Mouse (Mus musculus) heart, embryonic 11.5 days (tissue): ENCODE results near the gene Fndc3b. TPM values are rescaled to one million over a fixed set of nuclear protein-coding genes. Genes with fewer than 3 reads are reported as not detected.

Source experiments
- ATAC-seq: fragments of 200-750 bp; cut with Nextera tagmentation; replicated peaks from 2 replicates; pipeline ENCODE4 v1.8.0; 2017; ENCODE audit warnings: moderate library complexity; ENCODE audit not compliant: insufficient number of reproducible peaks, low FRiP score, low TSS enrichment
- H3K27ac ChIP-seq: fragments of 300-500 bp; sonication (generic); 2 replicates; pipeline ENCODE4 v1.5.1; 2014; ENCODE audit warnings: mild to moderate bottlenecking, low read depth, low read length
- H3K27me3 ChIP-seq: fragments of 300-500 bp; sonication (generic); 2 replicates; pipeline ENCODE4 v1.6.1; 2014; ENCODE audit warnings: mild to moderate bottlenecking, low read length, mixed read lengths; ENCODE audit not compliant: control insufficient read depth, insufficient read depth
- H3K36me3 ChIP-seq: fragments of 300-500 bp; sonication (generic); 2 replicates; pipeline ENCODE4 v1.6.1; 2014; ENCODE audit warnings: mild to moderate bottlenecking, low read length, moderate library complexity, mixed read lengths; ENCODE audit not compliant: control insufficient read depth, insufficient read depth
- H3K4me1 ChIP-seq: fragments of 300-500 bp; sonication (generic); 2 replicates; pipeline ENCODE4 v1.6.1; 2014; ENCODE audit warnings: low read length; ENCODE audit not compliant: control insufficient read depth, insufficient read depth
- H3K4me2 ChIP-seq: fragments of 300-500 bp; sonication (generic); 2 replicates; pipeline ENCODE4 v1.6.1; 2014; ENCODE audit warnings: mild to moderate bottlenecking, moderate library complexity
- H3K4me3 ChIP-seq: fragments of 300-500 bp; sonication (generic); 2 replicates; pipeline ENCODE4 v1.5.1; 2014; ENCODE audit warnings: low read depth, low read length
- H3K9ac ChIP-seq: fragments of 300-500 bp; sonication (generic); 2 replicates; pipeline ENCODE4 v1.6.1; 2014; ENCODE audit warnings: mild to moderate bottlenecking, low read depth, low read length, moderate library complexity
- H3K9me3 ChIP-seq: fragments of 300-500 bp; sonication (generic); replicated peaks from 2 replicates; pipeline ENCODE4 v1.6.1; 2016; ENCODE audit warnings: low read length; ENCODE audit not compliant: control insufficient read depth
- WGBS: fragments of 180-500 bp; shearing (Covaris S2); extraction: QIAGEN DNeasy Blood & Tissue Kit; methylation state at CpG from one replicate; pipeline ENCODE4 v1.1.7; 2014; ENCODE audit not compliant: insufficient replicate concordance; 5-methylcytosine and 5-hydroxymethylcytosine counted together
- polyA plus RNA-seq: library from polyadenylated mRNA; unstranded; fragments of >200 nt; fragmentation: Nextera tagmentation; extraction: Ambion mirVana; gene quantifications from 2 replicates; pipeline ENCODE4 v1.2.1, GENCODE M21; 2014

Gene Fndc3b
- polyA plus RNA-seq, 1 experiment from 2014 or later: 28.6 TPM

GRCm38 (mm10) chr3:27691486-27692160 is 19.5 kb downstream of the Fndc3b start:
- WGBS: 84% methylated on average over 9 of the region's 9 CpGs
- no peak for ATAC-seq

DNA sequence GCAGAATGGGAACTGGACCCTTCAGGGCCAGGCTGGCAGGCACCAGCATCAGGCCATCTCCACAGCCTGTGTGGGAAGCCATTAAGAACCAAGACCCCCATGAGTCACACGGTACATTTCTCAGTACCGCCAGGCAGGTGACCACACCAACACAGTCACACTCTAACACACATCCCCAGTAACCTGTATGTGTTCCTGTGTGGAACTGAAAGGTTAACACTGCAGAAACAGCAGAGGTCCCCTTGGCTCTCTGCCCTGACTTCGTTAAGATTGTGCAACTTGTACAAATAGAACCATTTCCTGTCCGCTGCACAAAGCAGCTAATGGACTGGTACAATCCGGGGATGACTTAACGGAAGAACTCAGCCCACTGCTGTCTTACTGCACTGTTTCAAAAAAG is 21.1 kb downstream of the Fndc3b start:
- H3K4me1 ChIP-seq: peaks cover 43% of the 10 kb centered on the region
- WGBS: 60% methylated on average over 6 of the region's 6 CpGs
- H3K4me2 ChIP-seq: no peak overlapping the region; the same call in 1 of the 2 replicates
- peak; percentile 62; the same call in 1 of the 2 replicates for ATAC-seq
- H3K27me3 ChIP-seq: no peaks in the 10 kb centered on the region
- H3K9ac ChIP-seq: no peak overlapping the region
- no peaks in the 10 kb centered on the region for H3K36me3 ChIP-seq
- H3K4me3 ChIP-seq: no peak overlapping the region
- H3K9me3 ChIP-seq: no peaks in the 10 kb centered on the region
- H3K27ac ChIP-seq: peak overlapping the region; percentile 70

More at GRCm38 (mm10) chr3:27691486-27692160, 19.5 kb downstream of the Fndc3b start:
- Histone ChIP-seq H3K27me3 (no peaks in the 10 kb centered on the region), H3K4me2 (no peak overlapping the region), H3K36me3 (no peaks in the 10 kb centered on the region), H3K4me3 (no peak overlapping the region), H3K27ac (no peak overlapping the region), H3K4me1 (peaks cover 45% of the 10 kb centered on the region), H3K9me3 (no peaks in the 10 kb centered on the region), H3K9ac (no peak overlapping the region)

DNA sequence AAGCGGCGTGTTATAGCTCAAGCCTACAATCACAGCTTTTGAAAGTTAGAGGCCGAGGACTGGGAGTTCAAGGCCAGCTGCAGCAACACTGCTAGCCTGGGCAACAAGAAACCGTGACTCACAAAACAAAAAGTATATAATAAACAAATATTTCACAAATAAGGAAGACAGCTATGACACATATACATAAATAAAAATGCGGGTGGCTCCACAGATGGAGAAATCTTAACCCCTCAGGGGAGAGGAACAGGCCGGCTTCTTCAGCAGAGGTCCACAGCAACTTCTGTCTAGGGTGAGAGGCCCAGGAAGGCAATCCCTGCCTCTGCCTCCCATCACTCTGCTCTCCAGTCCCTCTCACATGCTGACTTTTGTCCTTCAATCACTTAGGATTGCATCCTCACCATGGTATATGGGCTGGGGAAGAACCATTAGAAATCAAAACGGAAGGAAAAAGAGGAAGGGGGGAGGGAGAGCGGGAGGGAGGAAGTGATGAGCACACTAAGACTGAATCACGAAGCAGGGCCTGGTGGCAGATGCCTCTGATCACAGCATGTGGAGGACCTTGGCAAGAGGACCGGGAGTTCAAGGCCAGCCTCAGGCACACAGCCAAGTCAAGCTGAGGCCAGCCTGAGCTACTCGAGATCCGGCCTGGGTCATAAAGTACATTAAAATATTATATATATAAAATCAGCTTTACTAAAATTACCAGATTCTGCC is 21.8 kb downstream of the Fndc3b start:
- no peak overlapping the region for H3K4me2 ChIP-seq
- no peak overlapping the region for H3K9ac ChIP-seq
- peaks cover 47% of the 10 kb centered on the region for H3K4me1 ChIP-seq

DNA sequence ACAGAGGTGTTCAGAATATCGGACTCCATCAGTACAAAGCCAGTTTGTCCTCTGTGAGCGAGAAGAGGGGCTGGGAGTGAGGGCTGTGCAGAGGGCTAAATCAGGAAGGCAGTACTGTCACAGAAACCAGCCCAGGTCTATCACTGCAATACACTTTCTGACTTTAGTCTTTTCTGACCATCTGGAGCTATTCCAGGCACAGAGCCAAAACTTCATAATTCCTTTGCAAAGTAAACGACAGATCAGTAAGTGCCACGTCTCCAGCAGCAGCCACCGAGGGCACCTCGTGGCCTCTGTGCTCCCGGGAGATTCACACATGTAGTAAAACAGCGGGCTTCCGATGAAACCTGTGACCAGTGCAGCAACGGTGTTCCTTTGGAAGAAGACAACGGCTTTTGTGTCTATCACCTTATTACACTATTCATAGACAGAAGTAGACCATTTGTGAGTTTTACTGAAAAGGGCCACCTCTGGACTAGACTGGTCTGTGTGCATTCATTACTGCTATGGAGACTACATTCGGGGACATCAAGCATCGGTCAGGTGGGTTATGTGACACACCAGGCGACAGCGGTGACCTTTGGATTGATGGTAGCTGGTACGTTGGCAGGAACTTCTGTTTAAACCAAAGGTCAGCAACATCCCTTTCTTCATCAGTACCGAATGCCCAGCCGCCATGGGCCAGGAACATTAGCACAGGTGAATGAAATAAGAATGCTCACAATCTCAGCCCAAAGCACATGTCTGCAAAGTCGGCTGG is 24.2 kb downstream of the Fndc3b start:
- 67% methylated on average over 19 of the region's 19 CpGs for WGBS
- no peaks in the 10 kb centered on the region for H3K9me3 ChIP-seq
- H3K4me3 ChIP-seq: no peak overlapping the region
- no peak for ATAC-seq
- H3K9ac ChIP-seq: no peak overlapping the region
- H3K27me3 ChIP-seq: no peaks in the 10 kb centered on the region
- H3K27ac ChIP-seq: peak overlapping the region; percentile 62
- H3K4me1 ChIP-seq: peaks cover 50% of the 10 kb centered on the region
- no peak overlapping the region for H3K4me2 ChIP-seq
- no peaks in the 10 kb centered on the region for H3K36me3 ChIP-seq

More for the DNA sequence above, 21.8 kb downstream of the Fndc3b start:
- Histone ChIP-seq H3K36me3 (no peaks in the 10 kb centered on the region), H3K4me3 (no peak overlapping the region), H3K9me3 (no peaks in the 10 kb centered on the region), H3K27ac (peak overlapping the region; percentile 70; the same call in 1 of the 2 replicates), H3K27me3 (no peaks in the 10 kb centered on the region)
- ATAC-seq: no peak
- 73% methylated on average over 12 of the region's 12 CpGs for WGBS

DNA sequence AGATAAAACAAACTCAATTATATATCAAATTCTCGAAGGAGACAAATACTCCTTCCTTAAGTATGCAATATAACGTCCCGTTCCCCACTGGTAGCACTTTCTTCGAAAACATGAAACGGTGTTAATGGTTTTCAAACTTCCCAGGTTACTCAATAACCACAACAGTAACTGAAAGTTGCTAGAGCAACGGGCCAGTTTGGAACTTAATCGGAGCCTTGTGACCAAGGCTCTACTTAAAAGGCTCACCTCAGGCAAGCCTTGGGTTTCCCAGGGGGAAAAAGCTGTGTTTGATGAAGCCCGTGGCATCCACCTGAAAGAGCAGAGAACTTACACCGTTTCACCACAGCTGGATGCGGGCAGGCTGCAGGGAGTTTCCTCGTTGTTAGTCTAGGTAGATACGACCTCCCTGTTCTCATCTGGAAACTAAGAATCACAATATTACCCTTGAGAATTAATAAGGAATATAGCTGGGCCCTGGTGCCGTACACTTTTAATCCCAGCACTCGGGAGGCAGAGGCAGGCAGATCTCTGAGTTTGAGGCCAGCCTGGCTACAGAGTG is 25.4 kb downstream of the Fndc3b start:
- H3K9ac ChIP-seq: no peak overlapping the region
- no peaks in the 10 kb centered on the region for H3K27me3 ChIP-seq
- peaks cover 39% of the 10 kb centered on the region for H3K4me1 ChIP-seq
- no peak overlapping the region for H3K4me2 ChIP-seq
- no peak overlapping the region for H3K4me3 ChIP-seq
- H3K27ac ChIP-seq: no peak overlapping the region
- H3K36me3 ChIP-seq: no peaks in the 10 kb centered on the region
- no peak for ATAC-seq
- no peaks in the 10 kb centered on the region for H3K9me3 ChIP-seq
- WGBS: 91% methylated on average over 14 of the region's 14 CpGs

DNA sequence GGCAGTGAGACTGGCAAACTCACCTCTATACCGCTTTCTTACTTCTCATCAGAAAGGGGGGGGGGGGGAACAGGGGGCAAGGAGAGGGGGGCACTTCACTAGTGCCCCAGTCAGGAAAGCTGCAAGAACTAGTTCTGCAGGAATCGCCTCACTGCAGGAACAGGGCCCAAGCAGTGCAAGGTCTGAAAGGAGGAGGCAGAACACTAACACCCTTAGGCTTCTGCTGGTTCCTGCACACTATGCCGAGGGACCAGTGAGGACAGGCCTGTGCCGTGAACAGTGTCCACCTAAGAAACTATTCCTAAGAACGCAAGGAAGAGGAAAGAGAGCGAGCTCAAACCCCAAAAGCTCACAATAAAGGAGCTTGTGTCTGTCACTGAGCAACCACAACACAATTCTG is 26.0 kb downstream of the Fndc3b start:
- H3K36me3 ChIP-seq: no peaks in the 10 kb centered on the region
- no peak overlapping the region for H3K4me2 ChIP-seq
- no peak for ATAC-seq
- H3K9ac ChIP-seq: no peak overlapping the region
- no peaks in the 10 kb centered on the region for H3K27me3 ChIP-seq
- WGBS: 79% methylated on average over 6 of the region's 6 CpGs
- H3K4me1 ChIP-seq: peaks cover 33% of the 10 kb centered on the region
- H3K9me3 ChIP-seq: no peaks in the 10 kb centered on the region
- no peak overlapping the region for H3K4me3 ChIP-seq
- no peak overlapping the region for H3K27ac ChIP-seq

DNA sequence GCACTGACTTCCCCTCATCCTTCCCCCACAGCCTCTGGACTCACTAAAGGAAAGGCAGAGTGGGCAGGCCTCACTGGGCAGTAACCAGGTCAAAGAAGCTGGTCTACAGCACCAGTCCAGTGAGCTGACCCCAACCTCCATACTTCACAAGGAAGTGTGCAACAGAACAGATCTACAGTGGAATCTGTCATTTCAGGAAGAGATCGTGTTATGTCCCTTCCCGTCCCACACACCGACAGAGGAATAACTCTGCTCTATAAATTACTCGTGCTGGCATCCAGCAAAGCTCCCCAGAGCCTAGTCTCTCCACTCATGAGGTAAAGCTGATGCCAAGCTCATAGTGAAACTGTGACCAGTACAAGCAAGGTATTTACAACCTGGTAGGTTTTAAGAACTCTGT is 27.7 kb downstream of the Fndc3b start:
- H3K4me1 ChIP-seq: peaks cover 23% of the 10 kb centered on the region
- H3K4me2 ChIP-seq: no peak overlapping the region
- no peak for ATAC-seq
- no peaks in the 10 kb centered on the region for H3K27me3 ChIP-seq
- no peaks in the 10 kb centered on the region for H3K36me3 ChIP-seq
- no peak overlapping the region for H3K9ac ChIP-seq
- no peak overlapping the region for H3K4me3 ChIP-seq
- WGBS: 58% methylated on average over 4 of the region's 4 CpGs
- no peak overlapping the region for H3K27ac ChIP-seq
- no peaks in the 10 kb centered on the region for H3K9me3 ChIP-seq

DNA sequence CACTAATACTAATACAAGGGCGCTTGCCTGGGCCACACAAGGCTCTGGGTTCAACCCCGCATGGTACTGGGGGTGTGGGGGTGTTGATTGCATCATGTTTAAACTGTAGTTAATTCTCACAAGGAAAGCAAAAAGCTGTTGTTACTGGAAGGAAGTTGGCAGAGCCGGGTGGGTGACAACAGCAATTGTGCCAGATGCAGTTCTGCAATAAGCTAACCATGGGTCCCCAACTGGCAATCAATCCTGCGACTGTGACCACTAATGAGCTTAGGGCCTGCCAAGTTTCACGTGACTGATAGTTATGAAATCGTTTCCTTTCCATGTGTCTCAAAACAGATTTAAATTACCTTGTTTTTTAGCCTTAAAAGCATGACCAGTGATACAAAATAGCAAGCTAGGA is 33.5 kb downstream of the Fndc3b start:
- ATAC-seq: no peak
- Histone ChIP-seq H3K4me2 (no peak overlapping the region), H3K27ac (no peak overlapping the region), H3K27me3 (no peaks in the 10 kb centered on the region), H3K9me3 (no peaks in the 10 kb centered on the region), H3K36me3 (no peaks in the 10 kb centered on the region), H3K9ac (no peak overlapping the region), H3K4me1 (peaks cover 22% of the 10 kb centered on the region), H3K4me3 (no peak overlapping the region)
- 73% methylated on average over 6 of the region's 6 CpGs for WGBS
